Mouse (Mus musculus): Measurements from ENCODE around the gene Tril. TPM values are rescaled to one million over a fixed set of nuclear protein-coding genes. Genes with fewer than 3 reads are reported as not detected.
A peak's percentile ranks its signal among the peaks of the same experiment; 100 is the strongest.

The Tril gene
- polyA plus RNA-seq (2014; fragmentation: Nextera tagmentation; extraction: Ambion mirVana): 16.6 TPM in 2 replicates

DNA sequence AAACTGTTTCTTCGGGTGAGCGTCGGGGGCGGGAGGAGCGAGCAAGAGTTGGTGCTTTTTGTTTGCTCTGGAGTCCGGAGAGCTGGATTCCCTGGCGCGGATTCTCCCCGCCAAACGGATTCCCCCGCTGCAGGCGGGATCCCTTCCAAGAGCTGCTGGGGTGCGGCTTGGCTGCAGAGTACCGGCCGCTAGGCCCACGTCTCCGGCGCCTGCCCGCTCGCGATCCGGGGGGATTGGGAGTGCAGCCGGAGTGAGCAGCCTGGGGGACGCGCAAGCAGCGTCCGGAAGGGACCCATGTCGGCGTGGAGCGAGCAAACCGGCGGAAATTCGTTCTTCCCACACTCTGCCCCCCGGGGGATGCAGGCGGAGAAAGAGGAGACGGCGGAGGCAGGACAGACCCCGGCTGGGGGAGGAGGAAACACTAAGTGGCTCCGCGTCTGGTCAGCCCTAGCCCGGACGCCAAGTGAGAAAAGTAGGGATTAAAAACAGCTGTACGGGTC is at the start of gene Tril:
TSS of gene Tril (minus strand) at position 345 of the 500 bp plus-strand sequence.
- peak within 1 kb of the TSS; percentile 69 for H3K9ac ChIP-seq (ENCODE audit: low read length)
- DNase-seq (ENCODE audit: low spot score, missing footprints): no peak
- peaks cover 40% of the 10 kb centered on the region for H3K27me3 ChIP-seq (ENCODE audit: control insufficient read depth, insufficient read depth, low read length)
- WGBS: under 1% methylated on average over 43 of the region's 43 CpGs
- peaks cover 24% of the 10 kb centered on the region for H3K4me1 ChIP-seq (ENCODE audit: control insufficient read depth, insufficient read depth, low read length)
- peak; percentile 70 for ATAC-seq (ENCODE audit: low FRiP score)
- H3K4me2 ChIP-seq: peak within 1 kb of the TSS; percentile 79
- H3K27ac ChIP-seq (ENCODE audit: low read depth, low read length): peak within 1 kb of the TSS; percentile 60
- H3K36me3 ChIP-seq (ENCODE audit: control insufficient read depth, insufficient read depth, low read length): no peaks in the 10 kb centered on the region
- no peaks in the 10 kb centered on the region for H3K9me3 ChIP-seq (ENCODE audit: control insufficient read depth, low read length)
- peak within 1 kb of the TSS; percentile 44 for H3K4me3 ChIP-seq (ENCODE audit: low read depth, low read length)

DNA sequence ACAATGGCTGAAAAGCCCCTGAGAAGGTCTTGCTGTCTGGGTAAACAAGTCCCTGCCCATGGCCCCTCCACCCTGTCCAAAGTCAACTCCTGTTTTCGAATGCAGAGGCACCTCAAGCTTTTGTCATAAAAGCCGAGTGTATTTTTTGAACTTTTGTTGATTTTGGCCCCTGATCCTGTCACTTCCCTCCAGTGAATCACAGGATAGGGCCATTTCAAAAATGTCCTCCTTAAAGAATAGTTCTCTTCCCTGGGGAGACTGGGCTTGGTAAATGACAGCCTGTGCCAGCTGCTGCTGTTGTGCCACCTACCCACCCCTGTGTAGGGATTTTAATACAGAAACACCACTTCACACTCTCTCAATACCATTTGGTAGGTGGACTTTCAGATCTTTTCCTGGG is 42.4 kb upstream of the Tril start:
- no peaks in the 10 kb centered on the region for H3K36me3 ChIP-seq (ENCODE audit: control insufficient read depth, insufficient read depth, low read length)
- H3K27me3 ChIP-seq (ENCODE audit: control insufficient read depth, insufficient read depth, low read length): no peaks in the 10 kb centered on the region
- no peak overlapping the region for H3K9ac ChIP-seq (ENCODE audit: low read length)
- no peak overlapping the region for H3K4me3 ChIP-seq (ENCODE audit: low read depth, low read length)
- H3K4me2 ChIP-seq: no peak overlapping the region
- H3K4me1 ChIP-seq (ENCODE audit: control insufficient read depth, insufficient read depth, low read length): no peaks in the 10 kb centered on the region
- ATAC-seq (ENCODE audit: low FRiP score) (no peak), DNase-seq (ENCODE audit: low spot score, missing footprints) (no peak)
- WGBS: 78% methylated on average over 2 of the region's 2 CpGs
- H3K27ac ChIP-seq (ENCODE audit: low read depth, low read length): no peak overlapping the region
- H3K9me3 ChIP-seq (ENCODE audit: control insufficient read depth, low read length): no peaks in the 10 kb centered on the region

DNA sequence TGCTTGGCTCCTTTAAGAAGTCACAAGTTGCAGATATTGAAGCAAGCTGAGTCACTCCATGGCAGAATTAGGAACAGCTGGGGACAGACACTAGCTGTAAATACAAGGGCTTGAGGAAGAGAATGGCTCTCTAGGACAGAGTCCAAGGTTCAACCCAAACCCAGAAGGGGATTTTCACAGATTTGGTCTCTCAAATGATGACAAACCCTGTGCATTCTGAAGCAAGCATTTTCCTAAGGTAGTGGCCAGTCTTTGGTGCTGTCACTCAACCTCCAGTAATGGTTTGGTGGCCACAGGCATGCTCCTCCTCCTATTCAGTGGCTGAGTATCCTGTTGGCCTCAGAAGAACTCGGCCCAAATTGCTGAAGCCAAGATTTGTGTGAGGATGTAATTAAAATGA is 38.5 kb upstream of the Tril start:
- WGBS: 42% methylated on average over 1 of the region's 1 CpGs
- no peaks in the 10 kb centered on the region for H3K36me3 ChIP-seq (ENCODE audit: control insufficient read depth, insufficient read depth, low read length)
- ATAC-seq (ENCODE audit: low FRiP score): no peak

DNA sequence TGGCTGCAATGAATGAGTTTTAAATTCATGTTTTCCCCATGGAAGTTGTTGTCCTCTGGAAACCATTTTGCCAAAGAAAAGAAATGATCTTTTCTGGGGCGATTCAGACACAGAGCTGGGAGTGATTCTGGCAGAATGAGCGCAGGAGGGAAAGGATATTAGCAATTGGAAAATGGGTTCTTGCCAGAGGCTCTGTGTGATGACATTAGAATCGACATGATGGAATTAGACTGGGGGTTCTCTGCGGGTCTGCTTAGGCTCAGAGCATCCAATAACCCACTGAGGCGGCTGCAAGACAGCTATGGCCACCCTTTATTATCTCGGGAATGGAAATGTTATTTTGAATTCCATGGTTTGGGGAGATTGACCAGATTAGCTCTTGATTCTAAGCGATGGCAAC is 37.2 kb upstream of the Tril start:
- DNase-seq (ENCODE audit: low spot score, missing footprints) (no peak), ATAC-seq (ENCODE audit: low FRiP score) (no peak)
- H3K9me3 ChIP-seq (ENCODE audit: control insufficient read depth, low read length): no peaks in the 10 kb centered on the region

More for the DNA sequence above, 38.5 kb upstream of the Tril start:
- no peak overlapping the region for H3K9ac ChIP-seq (ENCODE audit: low read length)
- H3K9me3 ChIP-seq (ENCODE audit: control insufficient read depth, low read length): no peaks in the 10 kb centered on the region
- no peak overlapping the region for H3K4me3 ChIP-seq (ENCODE audit: low read depth, low read length)
- peak; percentile 59 for DNase-seq (ENCODE audit: low spot score, missing footprints)
- H3K27me3 ChIP-seq (ENCODE audit: control insufficient read depth, insufficient read depth, low read length): no peaks in the 10 kb centered on the region
- H3K27ac ChIP-seq (ENCODE audit: low read depth, low read length): no peak overlapping the region
- no peak overlapping the region for H3K4me2 ChIP-seq
- no peaks in the 10 kb centered on the region for H3K4me1 ChIP-seq (ENCODE audit: control insufficient read depth, insufficient read depth, low read length)

DNA sequence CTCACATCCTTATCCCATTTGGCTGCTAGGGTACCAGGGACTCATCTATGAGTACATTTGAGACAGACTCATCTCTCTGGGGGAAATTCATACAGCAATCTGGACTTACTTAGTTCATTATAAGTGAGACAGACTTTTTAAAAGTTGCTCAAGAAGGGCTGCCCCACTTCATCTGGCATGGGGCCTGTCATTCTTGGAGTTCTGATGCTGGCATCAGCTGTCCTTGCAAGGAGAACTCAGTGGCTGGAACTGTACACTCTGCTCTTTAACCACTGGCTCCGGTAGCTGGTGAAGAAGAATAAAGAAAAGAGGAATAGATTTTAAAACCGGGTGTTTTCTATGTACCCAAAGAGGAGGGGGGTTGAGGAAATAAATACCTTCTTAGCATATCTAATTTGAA is 36.1 kb upstream of the Tril start:
- H3K27ac ChIP-seq (ENCODE audit: low read depth, low read length): no peak overlapping the region
- H3K4me2 ChIP-seq: no peak overlapping the region
- no peak for ATAC-seq (ENCODE audit: low FRiP score)
- H3K36me3 ChIP-seq (ENCODE audit: control insufficient read depth, insufficient read depth, low read length): no peaks in the 10 kb centered on the region
- H3K9ac ChIP-seq (ENCODE audit: low read length): no peak overlapping the region
- no peak overlapping the region for H3K4me3 ChIP-seq (ENCODE audit: low read depth, low read length)
- 87% methylated on average over 2 of the region's 2 CpGs for WGBS
- no peaks in the 10 kb centered on the region for H3K27me3 ChIP-seq (ENCODE audit: control insufficient read depth, insufficient read depth, low read length)
- DNase-seq (ENCODE audit: low spot score, missing footprints): no peak
- H3K9me3 ChIP-seq (ENCODE audit: control insufficient read depth, low read length): no peaks in the 10 kb centered on the region
- H3K4me1 ChIP-seq (ENCODE audit: control insufficient read depth, insufficient read depth, low read length): no peaks in the 10 kb centered on the region

More for the DNA sequence above, 37.2 kb upstream of the Tril start:
- Histone ChIP-seq H3K27me3 (ENCODE audit: control insufficient read depth, insufficient read depth, low read length) (no peaks in the 10 kb centered on the region), H3K4me2 (no peak overlapping the region), H3K27ac (ENCODE audit: low read depth, low read length) (no peak overlapping the region), H3K4me1 (ENCODE audit: control insufficient read depth, insufficient read depth, low read length) (no peaks in the 10 kb centered on the region), H3K4me3 (ENCODE audit: low read depth, low read length) (no peak overlapping the region), H3K9ac (ENCODE audit: low read length) (no peak overlapping the region), H3K36me3 (ENCODE audit: control insufficient read depth, insufficient read depth, low read length) (no peaks in the 10 kb centered on the region)
- 74% methylated on average over 7 of the region's 7 CpGs for WGBS

DNA sequence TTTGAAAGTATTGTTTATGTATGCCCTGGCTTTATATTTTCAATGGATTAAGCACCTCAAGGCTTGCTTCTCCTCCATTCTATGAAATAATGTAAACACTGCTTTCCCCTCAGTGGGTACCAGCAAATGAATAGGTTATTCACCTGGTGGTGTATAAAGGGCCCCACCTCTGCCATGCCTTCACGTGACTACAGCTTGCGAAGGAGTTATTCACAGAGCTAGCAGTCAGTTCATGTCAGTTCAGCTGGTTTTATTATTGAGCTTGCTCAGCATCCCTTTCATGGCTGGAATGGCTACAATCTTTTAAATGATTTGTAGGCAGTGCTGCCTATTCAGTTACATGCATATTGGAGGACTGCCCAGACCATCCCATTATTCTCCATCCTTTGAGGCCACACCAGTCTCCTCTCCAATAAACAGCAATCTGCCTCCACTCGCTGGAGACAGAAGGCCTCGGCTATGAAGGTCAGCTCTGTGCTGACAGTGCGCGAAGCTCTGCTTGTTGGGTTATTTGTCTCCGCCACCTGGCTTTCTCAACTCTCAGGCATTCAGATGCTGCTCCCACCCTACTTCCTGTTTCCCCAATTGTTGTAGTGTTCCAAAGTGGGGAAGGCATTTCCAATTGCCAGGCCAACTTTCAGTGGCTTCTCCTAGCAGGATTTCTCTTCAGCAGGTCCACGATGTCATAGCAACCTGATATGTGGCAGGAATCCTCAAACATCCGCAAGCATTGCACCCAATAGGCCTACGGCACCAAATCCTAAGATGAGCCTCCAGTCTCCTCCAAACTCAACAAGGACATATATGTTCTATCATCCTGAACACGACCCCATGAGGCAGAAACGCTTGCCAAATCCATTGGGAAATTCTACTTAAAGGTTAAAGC is 34.6 kb upstream of the Tril start:
- Histone ChIP-seq H3K27ac (ENCODE audit: low read depth, low read length) (no peak overlapping the region), H3K9ac (ENCODE audit: low read length) (no peak overlapping the region), H3K27me3 (ENCODE audit: control insufficient read depth, insufficient read depth, low read length) (no peaks in the 10 kb centered on the region), H3K4me3 (ENCODE audit: low read depth, low read length) (no peak overlapping the region), H3K36me3 (ENCODE audit: control insufficient read depth, insufficient read depth, low read length) (no peaks in the 10 kb centered on the region), H3K4me1 (ENCODE audit: control insufficient read depth, insufficient read depth, low read length) (no peaks in the 10 kb centered on the region), H3K9me3 (ENCODE audit: control insufficient read depth, low read length) (no peaks in the 10 kb centered on the region), H3K4me2 (no peak overlapping the region)
- 85% methylated on average over 12 of the region's 12 CpGs for WGBS
- ATAC-seq (ENCODE audit: low FRiP score) (no peak), DNase-seq (ENCODE audit: low spot score, missing footprints) (no peak)

DNA sequence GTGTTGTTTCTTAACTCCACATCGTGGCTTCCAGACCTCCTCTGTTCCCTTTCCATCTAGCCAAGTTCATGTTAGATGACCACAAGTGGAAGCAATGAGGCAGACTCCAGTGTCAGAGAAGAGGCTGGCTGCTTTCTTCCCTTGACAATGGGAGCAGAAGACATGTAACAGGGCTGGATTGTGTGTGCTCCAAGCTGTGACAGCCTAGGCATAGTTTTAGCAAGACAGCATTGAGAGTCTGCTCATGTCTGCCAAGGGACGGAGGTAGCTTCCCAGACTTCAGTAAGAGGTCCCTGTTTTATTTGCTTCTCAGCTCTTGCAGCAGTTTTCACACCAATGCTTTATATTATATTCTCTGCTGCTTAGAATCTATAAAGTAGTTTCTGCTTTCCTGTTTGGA is 33.6 kb upstream of the Tril start:
- Histone ChIP-seq H3K4me2 (no peak overlapping the region), H3K4me3 (ENCODE audit: low read depth, low read length) (no peak overlapping the region), H3K27ac (ENCODE audit: low read depth, low read length) (no peak overlapping the region), H3K9ac (ENCODE audit: low read length) (no peak overlapping the region), H3K36me3 (ENCODE audit: control insufficient read depth, insufficient read depth, low read length) (no peaks in the 10 kb centered on the region), H3K9me3 (ENCODE audit: control insufficient read depth, low read length) (no peaks in the 10 kb centered on the region), H3K4me1 (ENCODE audit: control insufficient read depth, insufficient read depth, low read length) (no peaks in the 10 kb centered on the region), H3K27me3 (ENCODE audit: control insufficient read depth, insufficient read depth, low read length) (no peaks in the 10 kb centered on the region)
- no peak for DNase-seq (ENCODE audit: low spot score, missing footprints)
- 92% methylated on average over 2 of the region's 2 CpGs for WGBS
- no peak for ATAC-seq (ENCODE audit: low FRiP score)

DNA sequence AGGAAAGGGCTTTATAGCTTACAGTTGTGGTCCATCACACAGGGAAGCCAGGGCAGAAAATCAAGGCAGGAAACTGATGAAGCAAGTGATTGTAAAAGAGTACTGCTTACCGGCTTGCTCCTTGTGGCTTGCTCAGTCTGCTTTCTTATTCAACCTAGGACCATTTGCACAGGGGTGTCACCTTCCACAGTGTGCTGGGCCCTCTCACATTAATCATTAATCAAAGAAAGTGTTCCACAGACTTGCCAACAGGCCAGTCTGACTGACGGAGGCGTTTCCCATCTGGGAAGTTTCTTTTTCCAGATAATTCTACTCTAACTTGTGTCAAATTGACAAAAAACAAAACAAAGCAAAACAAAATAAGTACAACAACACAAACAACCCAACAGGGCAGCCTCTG is 32.9 kb upstream of the Tril start:
- Histone ChIP-seq H3K9ac (ENCODE audit: low read length) (no peak overlapping the region), H3K27ac (ENCODE audit: low read depth, low read length) (no peak overlapping the region), H3K4me3 (ENCODE audit: low read depth, low read length) (no peak overlapping the region), H3K36me3 (ENCODE audit: control insufficient read depth, insufficient read depth, low read length) (no peaks in the 10 kb centered on the region), H3K4me2 (no peak overlapping the region), H3K4me1 (ENCODE audit: control insufficient read depth, insufficient read depth, low read length) (no peaks in the 10 kb centered on the region), H3K27me3 (ENCODE audit: control insufficient read depth, insufficient read depth, low read length) (no peaks in the 10 kb centered on the region), H3K9me3 (ENCODE audit: control insufficient read depth, low read length) (no peaks in the 10 kb centered on the region)
- DNase-seq (ENCODE audit: low spot score, missing footprints) (no peak), ATAC-seq (ENCODE audit: low FRiP score) (no peak)
- 87% methylated on average over 3 of the region's 3 CpGs for WGBS

DNA sequence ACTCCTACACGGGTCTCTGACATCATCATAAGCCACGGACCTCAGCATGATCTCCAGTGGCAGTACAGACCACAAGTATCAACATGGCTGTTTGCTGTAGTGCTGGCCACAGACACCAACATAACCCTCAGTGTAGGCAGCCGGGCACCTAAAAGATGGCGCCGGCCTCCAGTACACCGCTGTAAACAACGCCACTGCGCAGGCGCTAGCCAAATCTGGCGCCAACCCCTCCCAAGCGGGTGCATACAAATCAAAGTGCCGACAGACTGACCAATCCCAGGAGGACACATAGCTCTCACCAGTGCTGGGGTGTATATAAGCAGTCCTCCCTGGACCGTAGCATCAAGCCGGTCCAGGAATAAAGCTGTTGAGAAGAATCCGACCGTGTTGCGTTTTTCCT is 24.0 kb upstream of the Tril start:
- H3K27me3 ChIP-seq (ENCODE audit: control insufficient read depth, insufficient read depth, low read length): no peaks in the 10 kb centered on the region
- H3K36me3 ChIP-seq (ENCODE audit: control insufficient read depth, insufficient read depth, low read length): no peaks in the 10 kb centered on the region
- 96% methylated on average over 17 of the region's 17 CpGs for WGBS
- H3K4me3 ChIP-seq (ENCODE audit: low read depth, low read length): no peak overlapping the region
- no peak overlapping the region for H3K4me2 ChIP-seq
- DNase-seq (ENCODE audit: low spot score, missing footprints) (no peak), ATAC-seq (ENCODE audit: low FRiP score) (no peak)
- no peaks in the 10 kb centered on the region for H3K9me3 ChIP-seq (ENCODE audit: control insufficient read depth, low read length)
- no peak overlapping the region for H3K9ac ChIP-seq (ENCODE audit: low read length)
- H3K27ac ChIP-seq (ENCODE audit: low read depth, low read length): no peak overlapping the region
- no peaks in the 10 kb centered on the region for H3K4me1 ChIP-seq (ENCODE audit: control insufficient read depth, insufficient read depth, low read length)
